Mouse (Mus musculus) spleen, adult 12 weeks (tissue): ENCODE data around the gene Olfr477.
"Not testable (repeated sequence)": the region's sequence is repeated elsewhere in the genome, so short reads cannot be mapped to it uniquely, and the experiment has no call there.

Experiments
- DNase-seq: peaks from one replicate; pipeline ENCODE4 v3.0.0; 2022; ENCODE audit warnings: low spot score

The Olfr477 gene

GRCm38 (mm10) chr7:107986393-107986792 lies at the start of gene Olfr477:
Gene Olfr477, plus strand, starts transcription at chr7:107986693.
- DNase-seq: no peak

- not testable (repeated sequence) for DNase-seq
Measured at GRCm38 (mm10) chr7:107952539-107952938, 34.0 kb upstream of the Olfr477 start.

GRCm38 (mm10) chr7:107954343-107954742 lies 32.1 kb upstream of the Olfr477 start, which contains the start of gene Olfr474:
Gene Olfr474, plus strand, starts transcription at chr7:107954643.
- no peak for DNase-seq

- no peak for DNase-seq
Measured at GRCm38 (mm10) chr7:107964503-107964902, 22.0 kb upstream of the Olfr477 start, which contains the start of gene Olfr476. Gene Olfr476, plus strand, starts transcription at chr7:107964803.

GRCm38 (mm10) chr7:108014256-108014655 lies 27.8 kb downstream of the Olfr477 start:
- DNase-seq: not testable (repeated sequence)

GRCm38 (mm10) chr7:108033889-108034288 lies 47.4 kb downstream of the Olfr477 start, which contains the start of gene Olfr478:
Gene Olfr478, minus strand, starts transcription at chr7:108033989.
- no peak for DNase-seq
